Mouse (Mus musculus) MEL (cell line): ENCODE results near the gene Nedd8. TPM values are rescaled to one million over a fixed set of nuclear protein-coding genes. Genes with fewer than 3 reads are reported as not detected.

Experiments used
- DNase-seq: peaks from one replicate; pipeline ENCODE4 v3.0.0; 2011; ENCODE audit warnings: low read depth, low spot score
- H3K27ac ChIP-seq: 2 replicates; pipeline ENCODE4 v1.5.1; 2012; ENCODE audit warnings: low read depth, mild to moderate bottlenecking, control low read depth, low read length, moderate library complexity; ENCODE audit not compliant: control insufficient read depth
- H3K27me3 ChIP-seq, 2 experiments: fragments of 150-350 bp in 1 of 2; sonication (generic) in 1 of 2; 2 replicates each; pipeline ENCODE4 v1.6.1; 2012; ENCODE audit warnings: low read length in 2 of 2, mild to moderate bottlenecking in 2 of 2, improper control_type of control experiment in 1 of 2, moderate library complexity in 1 of 2; ENCODE audit not compliant: insufficient read depth in 2 of 2, control insufficient read depth in 1 of 2
- H3K36me3 ChIP-seq, 2 experiments: 2 replicates each; pipeline ENCODE4 v1.6.1; 2012 to 2014; ENCODE audit warnings: low read length in 2 of 2, improper control_type of control experiment in 1 of 2, inconsistent platforms in 1 of 2, mild to moderate bottlenecking in 1 of 2; ENCODE audit not compliant: insufficient read depth in 2 of 2, control insufficient read depth in 1 of 2
- H3K4me1 ChIP-seq, 2 experiments: fragments of 150-350 bp in 1 of 2; sonication (generic) in 1 of 2; 2 replicates each; pipeline ENCODE4 v1.6.1; 2012; ENCODE audit warnings: low read length in 2 of 2, improper control_type of control experiment in 1 of 2, mild to moderate bottlenecking in 1 of 2; ENCODE audit not compliant: insufficient read depth in 2 of 2, control insufficient read depth in 1 of 2
- H3K4me3 ChIP-seq, 2 experiments: fragments of 150-350 bp in 1 of 2; sonication (generic) in 1 of 2; 2 replicates each; pipeline ENCODE4 v1.5.1; 2012; ENCODE audit warnings: low read depth in 2 of 2, low read length in 2 of 2, mild to moderate bottlenecking in 2 of 2, moderate library complexity in 2 of 2, control low read depth in 1 of 2, improper control_type of control experiment in 1 of 2; ENCODE audit not compliant: control insufficient read depth in 1 of 2, insufficient read depth in 1 of 2
- H3K79me2 ChIP-seq: 2 replicates; pipeline ENCODE4 v1.6.1; 2012; ENCODE audit warnings: mild to moderate bottlenecking, low read length, moderate library complexity; ENCODE audit not compliant: control insufficient read depth, poor library complexity, insufficient read depth
- H3K9ac ChIP-seq: 2 replicates; pipeline ENCODE4 v1.6.1; 2012; ENCODE audit warnings: low read depth, mild to moderate bottlenecking, control low read depth, low read length, moderate library complexity; ENCODE audit not compliant: control insufficient read depth, poor library complexity, severe bottlenecking
- H3K9me3 ChIP-seq: fragments of 150-350 bp; sonication (generic); replicated peaks from 2 replicates; pipeline ENCODE4 v1.6.1; 2012; ENCODE audit warnings: mild to moderate bottlenecking, low read length, improper control_type of control experiment, moderate library complexity; ENCODE audit not compliant: insufficient read depth
- BHLHE40 ChIP-seq: IDR thresholded peaks from 2 replicates; pipeline ENCODE4 v1.6.1; 2012; ENCODE audit warnings: low read depth, mild to moderate bottlenecking, inconsistent platforms, low read length, improper control_type of control experiment, borderline replicate concordance
- CHD2 ChIP-seq: IDR thresholded peaks from 2 replicates; pipeline ENCODE4 v1.6.1; 2011; ENCODE audit warnings: low read length, improper control_type of control experiment
- EP300 ChIP-seq, 2 experiments: IDR thresholded peaks; 2 replicates each; pipeline ENCODE4 v1.6.1; 2011; ENCODE audit warnings: improper control_type of control experiment in 2 of 2, low read length in 2 of 2, low read depth in 1 of 2, mild to moderate bottlenecking in 1 of 2
- ETS1 ChIP-seq: IDR thresholded peaks from 2 replicates; pipeline ENCODE4 v1.6.1; 2012; ENCODE audit warnings: low read depth, mild to moderate bottlenecking, inconsistent platforms, low read length, improper control_type of control experiment, moderate library complexity
- GATA1 ChIP-seq: IDR thresholded peaks from 2 replicates; pipeline ENCODE4 v1.6.1; 2011; ENCODE audit warnings: low read depth, low read length, improper control_type of control experiment
- HCFC1 ChIP-seq: IDR thresholded peaks from 2 replicates; pipeline ENCODE4 v1.6.1; 2012; ENCODE audit warnings: low read depth, mild to moderate bottlenecking, inconsistent platforms, low read length, improper control_type of control experiment, moderate library complexity
- MXI1 ChIP-seq: IDR thresholded peaks from 2 replicates; pipeline ENCODE4 v1.6.1; 2011; ENCODE audit warnings: mild to moderate bottlenecking, low read depth, low read length, improper control_type of control experiment
- MYC ChIP-seq: IDR thresholded peaks from 2 replicates; pipeline ENCODE4 v1.6.1; 2011; ENCODE audit warnings: low read depth, mild to moderate bottlenecking, low read length, improper control_type of control experiment, moderate library complexity
- NRF1 ChIP-seq: IDR thresholded peaks from 2 replicates; pipeline ENCODE4 v1.6.1; 2014; ENCODE audit warnings: low read depth, mild to moderate bottlenecking, inconsistent platforms, low read length, improper control_type of control experiment, moderate library complexity; ENCODE audit not compliant: poor library complexity, insufficient read depth, severe bottlenecking
- POLR2A ChIP-seq, 2 experiments: IDR thresholded peaks; 2 replicates each; pipeline ENCODE4 v1.6.1; 2011 to 2012; ENCODE audit warnings: low read length in 2 of 2, mild to moderate bottlenecking in 2 of 2, control low read depth in 1 of 2, improper control_type of control experiment in 1 of 2, low read depth in 1 of 2, moderate library complexity in 1 of 2; ENCODE audit not compliant: control insufficient read depth in 1 of 2, insufficient read depth in 1 of 2, poor library complexity in 1 of 2
- RCOR1 ChIP-seq: IDR thresholded peaks from 2 replicates; pipeline ENCODE4 v1.6.1; 2012; ENCODE audit warnings: low read depth, mild to moderate bottlenecking, inconsistent platforms, low read length, improper control_type of control experiment
- SIN3A ChIP-seq: IDR thresholded peaks from 2 replicates; pipeline ENCODE4 v1.6.1; 2012; ENCODE audit warnings: low read length, improper control_type of control experiment, inconsistent platforms
- SMC3 ChIP-seq: IDR thresholded peaks from 2 replicates; pipeline ENCODE4 v1.6.1; 2011; ENCODE audit warnings: low read depth, low read length, improper control_type of control experiment
- TAL1 ChIP-seq: IDR thresholded peaks from 2 replicates; pipeline ENCODE4 v1.6.1; 2012; ENCODE audit warnings: mild to moderate bottlenecking, inconsistent platforms, low read length, moderate library complexity, mixed read lengths
- UBTF ChIP-seq: IDR thresholded peaks from 2 replicates; pipeline ENCODE4 v1.6.1; 2012; ENCODE audit warnings: low read depth, mild to moderate bottlenecking, inconsistent platforms, low read length, improper control_type of control experiment, moderate library complexity, borderline replicate concordance; ENCODE audit not compliant: insufficient read depth
- USF1 ChIP-seq: IDR thresholded peaks from 2 replicates; pipeline ENCODE4 v1.6.1; 2014; ENCODE audit warnings: low read depth, mild to moderate bottlenecking, inconsistent platforms, low read length, improper control_type of control experiment, moderate library complexity
- ZMIZ1 ChIP-seq: IDR thresholded peaks from 2 replicates; pipeline ENCODE4 v1.6.1; 2012; ENCODE audit warnings: low read depth, mild to moderate bottlenecking, inconsistent platforms, low read length, improper control_type of control experiment, moderate library complexity
- polyA plus RNA-seq, 2 experiments: library from polyadenylated mRNA; stranded (reverse) in 1 of 2; unstranded in 1 of 2; fragments of >175 nt in 1 of 2; fragments of >200 nt in 1 of 2; gene quantifications; 2 replicates each; pipeline versions ENCODE4 v1.2.1 to v1.2.4; 2012; ENCODE audit warnings: low replicate concordance in 2 of 2, low read depth in 1 of 2; ENCODE audit not compliant: insufficient read length in 2 of 2, insufficient read depth in 1 of 2, missing spikeins in 1 of 2
- total RNA-seq: library from RNA; depleted of rRNA; stranded (reverse); fragments of 300-350 nt; gene quantifications from 2 replicates; pipeline ENCODE4 v1.2.3, GENCODE M21; 2012

The Nedd8 gene
- total and polyA plus RNA-seq, 3 experiments, result 515 to 528 TPM; not detected in 1

GRCm38 (mm10) chr14:55707397-55707796 lies 35.5 kb upstream of the Nedd8 start:
- H3K36me3 ChIP-seq, result peaks cover 0 to 12% of the 10 kb centered on the region in 2 experiments; a peak in 2 of 4 replicates
- TF ChIP-seq CHD2, result no peak
- TF ChIP-seq USF1, result peak; percentile 22; the same call in 1 of the 2 replicates
- TF ChIP-seq GATA1, result no peak
- TF ChIP-seq HCFC1, result no peak
- no peak for TF ChIP-seq POLR2A (IDR thresholded peaks at IDR 0.05; ENCODE audit: control insufficient read depth in 1 of 2, insufficient read depth in 1 of 2, low read depth in 1 of 2, low read length in 2 of 2, poor library complexity in 1 of 2)
- TF ChIP-seq BHLHE40, result no peak
- TF ChIP-seq NRF1, result no peak
- 0 out of 4 replicates have a peak, but pooled peaks of 1 of the 2 experiments have one; percentile 18 for TF ChIP-seq EP300 (IDR thresholded peaks at IDR 0.05; ENCODE audit: low read depth in 1 of 2, low read length in 2 of 2)
- peaks cover 9 to 18% of the 10 kb centered on the region in 2 experiments for H3K4me1 ChIP-seq
- no peaks in the 10 kb centered on the region for H3K9me3 ChIP-seq
- no peak for DNase-seq
- H3K27ac ChIP-seq, result no peak overlapping the region
- no peaks in the 10 kb centered on the region for H3K79me2 ChIP-seq
- H3K4me3 ChIP-seq, result no peak overlapping the region
- H3K9ac ChIP-seq, result no peak overlapping the region
- H3K27me3 ChIP-seq, result no peaks in the 10 kb centered on the region

GRCm38 (mm10) chr14:55706051-55706600 lies 34.2 kb upstream of the Nedd8 start:
- H3K4me3 ChIP-seq, result no peak overlapping the region; a peak in 1 of 4 replicates
- no peaks in the 10 kb centered on the region for H3K27me3 ChIP-seq
- H3K36me3 ChIP-seq, result peaks cover 0 to 12% of the 10 kb centered on the region in 2 experiments; a peak in 2 of 4 replicates
- peak overlapping the region; percentile 59 for H3K27ac ChIP-seq
- H3K9me3 ChIP-seq, result no peaks in the 10 kb centered on the region
- H3K4me1 ChIP-seq, result peaks cover 9 to 18% of the 10 kb centered on the region in 2 experiments
- DNase-seq, result peak; percentile 49
- TF ChIP-seq MYC (no peak), ZMIZ1 (no peak), SIN3A (no peak), USF1 (no peak), HCFC1 (no peak), NRF1 (no peak), MXI1 (no peak), TAL1 (peak; percentile 23), UBTF (no peak), RCOR1 (peak; percentile 39; the same call in 1 of the 2 replicates), POLR2A (IDR thresholded peaks at IDR 0.05; ENCODE audit: control insufficient read depth in 1 of 2, insufficient read depth in 1 of 2, low read depth in 1 of 2, low read length in 2 of 2, poor library complexity in 1 of 2) (no peak), SMC3 (no peak), EP300 (IDR thresholded peaks at IDR 0.05; ENCODE audit: low read depth in 1 of 2, low read length in 2 of 2) (peak; percentile 52; a peak in 3 of 4 replicates), ETS1 (0 out of 2 replicates have a peak, but pooled peaks have one; percentile 14), GATA1 (peak; percentile 47; the same call in 1 of the 2 replicates)
- peak overlapping the region; percentile 41; the same call in 1 of the 2 replicates for H3K9ac ChIP-seq
- H3K79me2 ChIP-seq, result no peaks in the 10 kb centered on the region
